ENCODE assay signal across 14 mouse cellular contexts in genomic region chr1:92340644-92341043, GRCm38 (mm10).
"Had no signal": no experiment of that assay in that cellular context is flagged by ENCODE, and none has a peak within 500 bp of the region (broad histone marks: within the 10 kb centered on the region; RNA-seq: fewer than 3 reads in every experiment).

No protein-coding gene starts in this region.

- H3K4me1 ChIP-seq: midbrain, embryonic 10.5 days; midbrain, embryonic 12.5 days; neural tube, embryonic 12.5 days; stomach, embryonic 15.5 days had no signal

- ATAC-seq: midbrain, embryonic 16.5 days had no signal

- H3K4me2 ChIP-seq: lung, embryonic 14.5 days; midbrain, embryonic 12.5 days; neural tube, embryonic 12.5 days; stomach, embryonic 15.5 days had no signal

- H3K27ac ChIP-seq: midbrain, embryonic 10.5 days; midbrain, embryonic 12.5 days; neural tube, embryonic 12.5 days; stomach, embryonic 15.5 days; stomach, postnatal 0 days had no signal

- H3K4me3 ChIP-seq: midbrain, embryonic 10.5 days; midbrain, embryonic 12.5 days; neural tube, embryonic 12.5 days; stomach, embryonic 15.5 days had no signal

- DNase-seq: lung, adult 18-20 months; lung, embryonic 14.5 days; lung, postnatal 10 days; midbrain, embryonic 14.5 days; right cerebral cortex, postnatal 14 days; thymus, adult 18-20 months; thymus, postnatal 14 days; thymus, postnatal 36 days had no signal

- H3K36me3 ChIP-seq: midbrain, embryonic 10.5 days; midbrain, embryonic 12.5 days; neural tube, embryonic 12.5 days; stomach, embryonic 15.5 days had no signal

- H3K9ac ChIP-seq: lung, embryonic 14.5 days; midbrain, embryonic 12.5 days; neural tube, embryonic 12.5 days; stomach, embryonic 15.5 days had no signal

- H3K27me3 ChIP-seq: midbrain, embryonic 12.5 days; neural tube, embryonic 12.5 days; stomach, embryonic 15.5 days had no signal

- H3K9me3 ChIP-seq: midbrain, embryonic 10.5 days; midbrain, embryonic 12.5 days; neural tube, embryonic 12.5 days; stomach, embryonic 15.5 days had no signal
